Mouse (Mus musculus): ENCODE measurements around the gene Nedd9.

- TF ChIP-seq CTCF (conservative IDR thresholded peaks at IDR 0.05; ENCODE audit: insufficient read depth, insufficient read length, low read depth, low read length): no peak
- TF ChIP-seq POLR2A (IDR thresholded peaks at IDR 0.05; ENCODE audit: low read depth, low read length): no peak
Observed at GRCm38 (mm10) chr13:41298996-41299395, 188.2 kb downstream of the Nedd9 start.

All from kidney, adult 2 months (tissue).